Mouse (Mus musculus) liver, adult 2 months (tissue): ENCODE data around the gene Tesmin. TPM values are rescaled to one million over a fixed set of nuclear protein-coding genes. Genes with fewer than 3 reads are reported as not detected.

Experiments used
- DNase-seq: peaks from one replicate; pipeline ENCODE4 v3.0.0-alpha.2; 2011; ENCODE audit warnings: low read depth, low spot score; ENCODE audit errors: extremely low read depth
- H3K27ac ChIP-seq: fragments of 200-500 bp; replicated peaks from 2 replicates; pipeline ENCODE4 v1.5.1; 2012; ENCODE audit warnings: low read depth, mild to moderate bottlenecking, control low read depth, inconsistent platforms, low read length; ENCODE audit not compliant: insufficient read depth
- H3K27me3 ChIP-seq: fragments of 200-500 bp; 2 replicates; pipeline ENCODE4 v1.6.1; 2012; ENCODE audit warnings: mild to moderate bottlenecking, moderate library complexity, low read length, inconsistent platforms; ENCODE audit not compliant: control insufficient read depth, insufficient read depth
- H3K36me3 ChIP-seq: fragments of 200-500 bp; 2 replicates; pipeline ENCODE4 v1.6.1; 2012; ENCODE audit warnings: low read length, inconsistent platforms; ENCODE audit not compliant: control insufficient read depth, insufficient read depth
- H3K4me1 ChIP-seq: fragments of 200-500 bp; 2 replicates; pipeline ENCODE4 v1.6.1; 2011; ENCODE audit warnings: low read length; ENCODE audit not compliant: control insufficient read depth, insufficient read depth
- H3K4me3 ChIP-seq: fragments of 200-500 bp; 2 replicates; pipeline ENCODE4 v1.5.1; 2011; ENCODE audit warnings: low read depth, mild to moderate bottlenecking, control low read depth, low read length, moderate library complexity; ENCODE audit not compliant: insufficient read depth
- H3K79me2 ChIP-seq: fragments of 200-500 bp; 2 replicates; pipeline ENCODE4 v1.6.1; 2012; ENCODE audit warnings: inconsistent platforms, mild to moderate bottlenecking, low read length, moderate library complexity; ENCODE audit not compliant: control insufficient read depth, insufficient read depth
- H3K9ac ChIP-seq: fragments of 200-500 bp; 2 replicates; pipeline ENCODE4 v1.6.1; 2012; ENCODE audit warnings: low read depth, mild to moderate bottlenecking, control low read depth, inconsistent platforms, low read length
- CTCF ChIP-seq: fragments of 200-500 bp; IDR thresholded peaks from 2 replicates; pipeline ENCODE4 v1.5.1; 2011; ENCODE audit warnings: low read depth, low read length, control low read depth
- POLR2A ChIP-seq: fragments of 200-500 bp; IDR thresholded peaks from 2 replicates; pipeline ENCODE4 v1.6.1; 2011; ENCODE audit warnings: low read length, control low read depth; ENCODE audit not compliant: insufficient read depth; ENCODE audit errors: extremely low read depth
- WGBS: fragments of 180-500 bp; shearing (Covaris S2); methylation state at CpG from one replicate; pipeline ENCODE4 v1.1.7; 2018; 5-methylcytosine and 5-hydroxymethylcytosine counted together
- polyA plus RNA-seq: library from polyadenylated mRNA; depleted of rRNA; stranded (reverse); fragments of >200 nt; gene quantifications from 2 replicates; pipeline ENCODE4 v1.2.3, GENCODE M21; 2012
- total RNA-seq: library from RNA; depleted of rRNA; stranded (reverse); fragments of >200 nt; gene quantifications from 2 replicates; pipeline ENCODE4 v1.2.3, GENCODE M21; 2014

The Tesmin gene
- total and polyA plus RNA-seq, 2 experiments: 0.33 to 0.46 TPM

DNA sequence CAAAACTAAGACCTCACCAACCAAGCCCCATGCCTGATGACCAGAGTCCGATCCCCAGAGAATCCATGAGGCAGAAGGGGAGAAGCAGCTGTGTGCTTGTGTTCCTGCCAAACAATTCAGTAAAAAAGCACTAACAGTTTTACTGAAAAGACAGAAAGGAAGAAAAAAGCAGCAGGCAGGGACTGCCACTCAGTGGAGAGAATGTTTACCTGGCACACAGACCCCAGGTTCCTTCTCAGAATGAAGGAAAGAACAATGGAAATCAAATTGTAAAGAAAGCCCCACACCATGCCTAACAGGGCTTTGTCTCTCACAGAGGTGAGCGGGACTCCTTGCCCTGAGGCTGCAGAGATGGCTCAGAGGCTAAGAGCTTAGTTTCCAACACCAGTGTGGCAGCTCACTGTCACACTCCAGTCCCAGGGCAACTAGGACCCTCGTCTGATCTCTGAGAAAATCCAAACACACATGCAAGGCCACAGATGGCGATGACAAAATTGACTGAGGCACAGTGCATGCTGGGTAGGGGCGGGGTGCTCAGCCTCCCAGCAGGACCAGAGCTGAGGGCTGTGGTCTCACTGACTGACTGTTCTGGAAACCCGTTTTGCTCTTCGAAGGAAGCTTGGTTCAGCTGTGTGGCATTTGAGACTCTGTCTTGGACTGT, 40.6 kb downstream of the Tesmin start:
- no peak overlapping the region for H3K9ac ChIP-seq
- H3K36me3 ChIP-seq: no peaks in the 10 kb centered on the region
- whole genome bisulfite sequencing: 61% methylated on average over 7 of the region's 7 CpGs

DNA sequence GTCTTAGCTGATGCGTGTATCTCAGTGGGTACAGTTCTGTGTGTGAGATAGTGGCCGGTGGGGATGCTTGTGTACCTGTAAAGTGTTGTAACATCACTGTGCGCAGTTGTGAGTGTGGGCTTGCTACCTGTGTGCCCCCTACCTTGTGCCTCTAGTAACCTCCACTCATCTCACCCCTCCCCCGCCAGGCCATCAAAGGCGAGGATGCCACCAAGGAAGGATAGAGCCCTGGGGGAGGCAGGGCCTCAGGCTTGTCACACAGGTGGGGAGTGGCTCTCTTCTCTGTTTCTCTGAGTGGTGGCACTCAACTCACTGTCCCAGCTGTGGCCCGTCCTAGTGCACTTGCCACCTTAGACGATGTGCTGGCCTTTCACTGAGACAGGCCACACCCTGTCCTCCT, 42.4 kb downstream of the Tesmin start:
- no peak for DNase-seq
- Histone ChIP-seq H3K27ac (no peak overlapping the region), H3K4me1 (no peaks in the 10 kb centered on the region), H3K79me2 (no peaks in the 10 kb centered on the region), H3K4me3 (no peak overlapping the region), H3K9ac (no peak overlapping the region), H3K36me3 (no peaks in the 10 kb centered on the region), H3K27me3 (no peaks in the 10 kb centered on the region)
- WGBS: 84% methylated on average over 7 of the region's 7 CpGs
- TF ChIP-seq CTCF: no peak
- no peak for TF ChIP-seq POLR2A

More for the DNA sequence above, 40.6 kb downstream of the Tesmin start:
- TF ChIP-seq CTCF (no peak), POLR2A (no peak)
- Histone ChIP-seq H3K27me3 (no peaks in the 10 kb centered on the region), H3K27ac (no peak overlapping the region), H3K79me2 (no peaks in the 10 kb centered on the region), H3K4me1 (no peaks in the 10 kb centered on the region), H3K4me3 (no peak overlapping the region)
- no peak for DNase-seq

DNA sequence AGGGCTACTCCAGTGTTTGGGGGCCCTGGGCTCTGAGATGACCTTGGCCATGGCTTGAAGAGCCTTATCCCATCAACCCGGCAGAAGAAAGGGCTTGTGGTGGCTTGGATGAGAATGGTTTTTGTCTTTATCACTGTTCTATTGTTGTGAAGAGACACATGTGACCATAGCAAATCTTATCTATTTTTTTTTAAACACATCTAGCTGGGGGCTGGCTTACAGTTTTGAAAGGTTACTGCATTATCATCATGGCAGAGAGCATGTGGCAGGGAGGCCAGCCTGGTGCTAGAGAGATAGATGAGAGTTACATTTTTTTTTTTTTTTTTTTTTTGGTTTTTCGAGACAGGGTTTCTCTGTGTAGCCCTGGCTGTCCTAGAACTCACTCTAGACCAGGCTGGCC, 43.3 kb downstream of the Tesmin start:
- whole genome bisulfite sequencing: 64% methylated on average over 2 of the region's 2 CpGs
- H3K4me1 ChIP-seq: no peaks in the 10 kb centered on the region
- no peaks in the 10 kb centered on the region for H3K27me3 ChIP-seq
- no peak for DNase-seq
- H3K4me3 ChIP-seq: no peak overlapping the region
- no peak overlapping the region for H3K9ac ChIP-seq
- no peak for TF ChIP-seq CTCF
- no peak for TF ChIP-seq POLR2A
- H3K36me3 ChIP-seq: no peaks in the 10 kb centered on the region
- no peak overlapping the region for H3K27ac ChIP-seq
- H3K79me2 ChIP-seq: no peaks in the 10 kb centered on the region

- 50% methylated on average over 4 of the region's 4 CpGs for WGBS
- no peak overlapping the region for H3K27ac ChIP-seq
- DNase-seq: no peak
- H3K27me3 ChIP-seq: no peaks in the 10 kb centered on the region
- H3K36me3 ChIP-seq: no peaks in the 10 kb centered on the region
- TF ChIP-seq CTCF (no peak), POLR2A (no peak)
- no peaks in the 10 kb centered on the region for H3K4me1 ChIP-seq
- H3K79me2 ChIP-seq: no peaks in the 10 kb centered on the region
- no peak overlapping the region for H3K4me3 ChIP-seq
- H3K9ac ChIP-seq: no peak overlapping the region
These were observed 45.5 kb downstream of the Tesmin start for GRCm38 (mm10) chr19:3434124-3434523.

DNA sequence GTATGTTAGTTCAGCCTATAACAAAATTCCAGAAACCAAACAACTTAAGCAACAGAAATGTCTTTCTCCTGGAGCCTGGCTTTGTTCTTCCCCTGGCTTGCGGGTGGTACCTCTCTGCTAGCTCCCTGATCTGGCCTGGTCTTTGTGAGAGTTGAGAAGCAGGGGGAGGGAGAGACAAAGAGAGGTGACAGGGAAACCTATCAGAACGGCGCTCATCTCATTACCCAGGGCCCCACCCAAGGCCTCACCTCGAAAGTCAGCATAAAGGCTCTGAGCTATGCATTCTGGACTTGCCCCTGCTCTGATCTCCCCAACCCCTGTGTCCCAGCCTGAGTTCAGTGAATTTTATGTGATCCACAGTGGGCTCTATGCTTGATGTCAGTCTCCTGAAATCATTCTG, 46.0 kb downstream of the Tesmin start:
- H3K36me3 ChIP-seq: no peaks in the 10 kb centered on the region
- TF ChIP-seq CTCF (no peak), POLR2A (no peak)
- no peak overlapping the region for H3K9ac ChIP-seq
- DNase-seq: no peak
- H3K27ac ChIP-seq: no peak overlapping the region
- WGBS: 72% methylated on average over 4 of the region's 4 CpGs
- H3K79me2 ChIP-seq: no peaks in the 10 kb centered on the region
- no peaks in the 10 kb centered on the region for H3K4me1 ChIP-seq
- no peak overlapping the region for H3K4me3 ChIP-seq
- no peaks in the 10 kb centered on the region for H3K27me3 ChIP-seq

- H3K27me3 ChIP-seq: no peaks in the 10 kb centered on the region
- TF ChIP-seq POLR2A (no peak), CTCF (no peak)
- no peaks in the 10 kb centered on the region for H3K79me2 ChIP-seq
- DNase-seq: no peak
- no peaks in the 10 kb centered on the region for H3K36me3 ChIP-seq
- H3K4me1 ChIP-seq: no peaks in the 10 kb centered on the region
- no peak overlapping the region for H3K27ac ChIP-seq
- WGBS: 41% methylated on average over 3 of the region's 3 CpGs
- H3K9ac ChIP-seq: no peak overlapping the region
- H3K4me3 ChIP-seq: no peak overlapping the region
These were observed 47.2 kb downstream of the Tesmin start for GRCm38 (mm10) chr19:3435824-3436223.
